Mouse (Mus musculus) erythroblast, embryonic 14.5 days (primary cell): ENCODE measurements around the gene C1qa. TPM values are rescaled to one million over a fixed set of nuclear protein-coding genes. Genes with fewer than 3 reads are reported as not detected.

Source experiments
- H3K27me3 ChIP-seq: 2 replicates; pipeline ENCODE4 v1.6.1; 2012; ENCODE audit warnings: inconsistent platforms; ENCODE audit not compliant: control insufficient read depth
- H3K36me3 ChIP-seq: 2 replicates; pipeline ENCODE4 v1.6.1; 2012; ENCODE audit warnings: mild to moderate bottlenecking, inconsistent platforms; ENCODE audit not compliant: control insufficient read depth
- H3K4me1 ChIP-seq: 2 replicates; pipeline ENCODE4 v1.6.1; 2012; ENCODE audit warnings: inconsistent platforms; ENCODE audit not compliant: control insufficient read depth
- H3K4me3 ChIP-seq: replicated peaks from 2 replicates; pipeline ENCODE3; 2012; ENCODE audit warnings: moderate library complexity, mild to moderate bottlenecking, inconsistent platforms
- H3K9me3 ChIP-seq: 2 replicates; pipeline ENCODE4 v1.6.1; 2012; ENCODE audit warnings: low read length, inconsistent platforms, mixed read lengths; ENCODE audit not compliant: control insufficient read depth
- GATA1 ChIP-seq: IDR thresholded peaks from 2 replicates; pipeline ENCODE4 v1.6.1; 2012; ENCODE audit warnings: low read length, inconsistent platforms, mixed read lengths
- TAL1 ChIP-seq: IDR thresholded peaks from 3 replicates; pipeline ENCODE4 v1.6.1; 2012; ENCODE audit warnings: low read length, inconsistent platforms, mixed read lengths
- polyA plus RNA-seq: library from polyadenylated mRNA; stranded (reverse); fragments of >175 nt; gene quantifications from 2 replicates; pipeline ENCODE4 v1.2.3, GENCODE M21; 2012

C1qa gene
- polyA plus RNA-seq, 1 experiment = 3.4 TPM

- TF ChIP-seq TAL1 (no peak), GATA1 (no peak)
- H3K4me1 ChIP-seq = no peaks in the 10 kb centered on the region
These were observed 9.2 kb upstream of the C1qa start for GRCm38 (mm10) chr4:136907809-136908208.

DNA sequence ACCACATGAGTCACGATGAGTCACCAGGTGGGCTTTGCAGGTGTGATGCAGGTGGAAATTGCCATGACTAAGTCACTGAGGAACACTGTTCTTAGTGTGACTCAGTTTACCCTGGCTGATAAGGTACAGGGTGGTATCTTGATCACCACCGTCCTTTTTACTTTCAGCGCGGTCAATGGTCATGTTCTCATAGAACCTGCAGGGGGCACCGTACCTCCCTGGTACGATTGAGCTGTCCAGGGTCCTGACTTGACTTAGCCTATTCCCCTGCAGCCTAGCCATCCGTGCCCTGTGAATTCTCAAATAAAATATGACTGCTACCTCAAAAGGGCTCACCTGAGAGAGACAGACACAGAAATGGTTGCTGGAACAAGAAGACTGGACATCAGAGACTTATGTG, 8.4 kb upstream of the C1qa start:
- Histone ChIP-seq H3K27me3 (peaks cover 31% of the 10 kb centered on the region), H3K9me3 (no peaks in the 10 kb centered on the region)
- no peak for TF ChIP-seq TAL1
- TF ChIP-seq GATA1 = no peak

More at GRCm38 (mm10) chr4:136907809-136908208, 9.2 kb upstream of the C1qa start:
- Histone ChIP-seq H3K9me3 (no peaks in the 10 kb centered on the region), H3K27me3 (peaks cover 38% of the 10 kb centered on the region), H3K4me3 (no peak overlapping the region), H3K36me3 (no peaks in the 10 kb centered on the region)

GRCm38 (mm10) chr4:136904767-136905539, 6.3 kb upstream of the C1qa start:
- no peaks in the 10 kb centered on the region for H3K4me1 ChIP-seq
- H3K36me3 ChIP-seq = no peaks in the 10 kb centered on the region
- no peaks in the 10 kb centered on the region for H3K9me3 ChIP-seq
- no peak overlapping the region for H3K4me3 ChIP-seq
- peaks cover 20% of the 10 kb centered on the region for H3K27me3 ChIP-seq
- TF ChIP-seq GATA1 (no peak), TAL1 (no peak)

More for the DNA sequence above, 8.4 kb upstream of the C1qa start:
- no peaks in the 10 kb centered on the region for H3K36me3 ChIP-seq
- no peak overlapping the region for H3K4me3 ChIP-seq
- no peaks in the 10 kb centered on the region for H3K4me1 ChIP-seq

DNA sequence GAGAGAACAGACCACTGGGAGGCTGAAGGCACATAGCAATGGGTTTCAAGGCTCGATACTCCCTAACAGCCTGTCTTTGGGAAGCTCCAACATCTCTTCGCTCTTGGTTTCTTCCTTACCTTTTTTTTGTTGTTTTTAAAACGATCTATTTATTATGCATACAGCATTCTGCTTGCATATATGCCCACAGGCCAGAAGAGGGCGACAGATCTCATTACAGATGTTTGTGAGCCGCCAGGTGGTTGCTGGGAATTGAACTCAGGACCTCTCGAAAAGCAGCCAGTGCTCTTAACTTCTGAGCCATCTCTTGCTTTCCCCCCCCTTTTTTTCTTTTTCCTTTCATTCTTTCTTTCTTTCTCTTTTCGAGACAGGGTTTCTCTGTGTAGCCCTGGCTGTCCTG, 551 bp upstream of the C1qa start:
- no peak for TF ChIP-seq TAL1
- TF ChIP-seq GATA1 = no peak
- Histone ChIP-seq H3K4me1 (no peaks in the 10 kb centered on the region), H3K9me3 (no peaks in the 10 kb centered on the region), H3K27me3 (peaks cover 7% of the 10 kb centered on the region), H3K4me3 (no peak overlapping the region), H3K36me3 (no peaks in the 10 kb centered on the region)

GRCm38 (mm10) chr4:136898084-136898598, 462 bp downstream of the C1qa start:
- H3K9me3 ChIP-seq = no peaks in the 10 kb centered on the region
- peaks cover 3% of the 10 kb centered on the region; the same call in 1 of the 2 replicates for H3K27me3 ChIP-seq
- H3K4me1 ChIP-seq = no peaks in the 10 kb centered on the region
- TF ChIP-seq TAL1 (no peak), GATA1 (no peak)
- H3K4me3 ChIP-seq = no peak overlapping the region
- H3K36me3 ChIP-seq = no peaks in the 10 kb centered on the region

- Histone ChIP-seq H3K27me3 (peaks cover 3% of the 10 kb centered on the region; the same call in 1 of the 2 replicates), H3K9me3 (no peaks in the 10 kb centered on the region), H3K4me1 (no peaks in the 10 kb centered on the region), H3K4me3 (no peak overlapping the region), H3K36me3 (no peaks in the 10 kb centered on the region)
- no peak for TF ChIP-seq GATA1
- no peak for TF ChIP-seq TAL1
These were observed 2.1 kb downstream of the C1qa start for GRCm38 (mm10) chr4:136896461-136896860.

GRCm38 (mm10) chr4:136895861-136896260, 2.7 kb downstream of the C1qa start:
- peaks cover 3% of the 10 kb centered on the region; the same call in 1 of the 2 replicates for H3K27me3 ChIP-seq
- H3K4me3 ChIP-seq = no peak overlapping the region
- TF ChIP-seq GATA1 (no peak), TAL1 (no peak)
- no peaks in the 10 kb centered on the region for H3K4me1 ChIP-seq
- no peaks in the 10 kb centered on the region for H3K9me3 ChIP-seq
- no peaks in the 10 kb centered on the region for H3K36me3 ChIP-seq

GRCm38 (mm10) chr4:136894821-136895220, 3.8 kb downstream of the C1qa start:
- H3K27me3 ChIP-seq = peaks cover 3% of the 10 kb centered on the region; the same call in 1 of the 2 replicates
- H3K4me1 ChIP-seq = no peaks in the 10 kb centered on the region
- no peaks in the 10 kb centered on the region for H3K36me3 ChIP-seq
- H3K9me3 ChIP-seq = no peaks in the 10 kb centered on the region
- TF ChIP-seq TAL1 = no peak
- no peak for TF ChIP-seq GATA1
- no peak overlapping the region for H3K4me3 ChIP-seq

- H3K27me3 ChIP-seq = peaks cover 3% of the 10 kb centered on the region; the same call in 1 of the 2 replicates
- TF ChIP-seq GATA1 = no peak
- no peak for TF ChIP-seq TAL1
- H3K36me3 ChIP-seq = no peaks in the 10 kb centered on the region
- H3K9me3 ChIP-seq = no peaks in the 10 kb centered on the region
- no peak overlapping the region for H3K4me3 ChIP-seq
- no peaks in the 10 kb centered on the region for H3K4me1 ChIP-seq
These were observed 4.7 kb downstream of the C1qa start for GRCm38 (mm10) chr4:136893691-136894543.
